Mouse (Mus musculus) left cerebral cortex, postnatal 4 days (tissue): ENCODE measurements around the gene Sgca. TPM values are rescaled to one million over a fixed set of nuclear protein-coding genes. Genes with fewer than 3 reads are reported as not detected.

Source experiments
- DNase-seq: peaks from one replicate; pipeline ENCODE4 v3.0.0-alpha.2; 2022
- intact Hi-C: fragments of 180-260 bp; cut with DNase I; formaldehyde crosslinking; loops from one replicate; pipeline ENCODE4 v1.15.1; 2025
- total RNA-seq, 2 experiments: library from RNA; stranded (reverse); gene quantifications; 2 replicates each; pipeline ENCODE4 v1.2.3; 2021

The Sgca gene
- total RNA-seq, 2 experiments from 2014 or later, result not detected

DNA sequence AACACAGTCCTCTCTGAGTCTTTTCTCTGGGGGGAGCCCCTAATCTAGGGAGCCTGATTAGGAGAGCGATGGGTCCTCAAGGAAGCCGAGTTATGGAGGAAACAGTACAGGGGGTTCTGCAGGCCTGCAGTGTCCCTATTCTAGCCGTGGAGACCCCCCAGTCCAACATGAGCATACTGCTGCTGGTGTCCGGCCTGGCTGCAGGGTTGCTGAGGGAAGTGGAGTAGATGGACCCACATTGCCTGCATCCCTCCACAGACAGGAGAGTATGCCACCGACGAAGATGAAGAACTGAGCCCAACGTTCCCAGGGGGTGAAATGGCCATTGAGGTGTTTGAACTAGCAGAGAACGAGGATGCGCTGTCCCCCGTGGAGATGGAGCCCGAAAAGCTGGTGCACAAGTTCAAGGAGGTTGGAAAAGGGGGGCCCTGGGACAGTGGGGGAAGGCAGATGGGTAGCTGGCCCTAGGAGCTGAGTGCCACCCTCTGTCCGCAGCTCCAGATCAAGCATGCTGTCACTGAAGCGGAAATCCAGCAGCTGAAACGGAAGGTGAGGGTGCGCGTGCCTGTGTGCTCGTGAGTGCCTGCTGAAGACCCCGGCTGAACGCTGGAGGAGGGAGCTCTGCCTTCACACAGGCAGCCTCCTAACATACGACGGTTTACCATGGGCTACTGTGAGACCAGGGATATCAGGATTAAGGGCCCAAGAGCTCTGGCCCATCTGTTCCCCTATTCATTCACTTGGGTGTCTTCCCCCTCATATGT is 25.6 kb upstream of the Sgca start:
- intact Hi-C loops, result no loop called here
- no peak for DNase-seq

- peak; percentile 94 for DNase-seq
- intact Hi-C loops, result no loop called here
Measured at GRCm38 (mm10) chr11:95001058-95001457, 24.9 kb upstream of the Sgca start.

DNA sequence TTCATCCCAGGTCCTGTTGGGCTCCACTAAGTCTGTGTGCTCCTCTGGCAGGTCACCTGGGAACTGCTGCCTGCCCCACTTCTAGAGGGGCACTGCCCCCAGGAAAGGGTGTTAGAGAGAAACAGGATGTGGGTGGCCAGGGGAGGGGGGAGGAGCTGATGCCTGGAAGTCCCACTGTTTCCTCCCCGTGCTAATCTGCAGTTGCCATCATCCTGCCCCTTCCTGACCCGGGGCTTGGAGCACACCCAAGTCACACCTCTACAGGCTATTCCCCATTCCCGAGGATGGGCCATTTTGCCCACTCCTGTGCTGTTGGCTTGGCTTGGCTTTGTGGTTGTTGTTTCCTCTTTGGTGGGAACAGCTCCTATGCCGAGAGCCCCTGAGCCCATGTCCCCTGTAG is 24.4 kb upstream of the Sgca start:
- intact Hi-C loops, result no loop called here
- no peak for DNase-seq

GRCm38 (mm10) chr11:95000128-95000527 is 24.0 kb upstream of the Sgca start:
- intact Hi-C loops, result no loop called here

GRCm38 (mm10) chr11:94998041-94998531 is 22.0 kb upstream of the Sgca start:
- DNase-seq, result peak; percentile 58
- intact Hi-C loops, result no loop called here

More at GRCm38 (mm10) chr11:95000128-95000527, 24.0 kb upstream of the Sgca start:
- DNase-seq, result no peak

DNA sequence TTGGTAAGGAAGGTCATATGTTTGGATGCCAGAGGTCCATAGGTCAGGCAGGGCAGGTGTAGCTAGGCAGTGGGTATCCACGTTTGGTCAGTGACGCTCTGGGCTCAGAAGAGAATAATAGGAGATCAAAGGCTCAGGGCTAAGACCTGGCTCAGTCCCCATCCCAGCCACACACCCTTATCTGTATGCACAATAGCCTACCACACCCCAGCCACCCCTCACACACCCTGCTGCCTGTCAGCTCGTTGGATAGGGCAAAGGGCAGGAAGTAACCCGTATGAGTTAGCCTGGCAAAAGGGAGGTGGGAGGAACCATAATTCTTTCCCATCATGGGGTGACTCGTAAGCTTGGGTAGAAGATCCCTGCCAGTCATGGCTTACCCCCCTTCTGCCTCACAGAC is 21.5 kb upstream of the Sgca start:
- no peak for DNase-seq
- intact Hi-C loops, result no loop called here

DNA sequence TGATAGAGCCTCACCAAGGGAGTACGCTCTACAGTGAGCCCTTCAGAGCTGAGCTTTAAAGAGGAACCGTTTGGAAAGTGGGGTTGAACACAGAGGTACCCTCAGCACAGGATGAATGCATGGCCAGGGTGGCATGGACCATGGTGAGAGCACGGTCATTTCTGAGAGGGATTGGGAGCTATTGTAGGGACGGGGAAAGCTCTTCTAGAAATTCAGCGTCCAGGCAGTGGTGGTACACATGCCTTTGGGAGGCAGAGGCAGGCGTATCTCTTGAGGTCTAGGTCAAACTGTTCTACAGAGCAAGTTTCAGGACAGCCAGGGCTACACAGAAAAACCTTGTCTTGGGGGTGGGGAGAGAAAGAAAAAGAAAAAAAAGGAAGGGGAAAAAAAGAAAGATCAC is 20.9 kb upstream of the Sgca start:
- DNase-seq, result no peak
- intact Hi-C loops, result no loop called here

DNA sequence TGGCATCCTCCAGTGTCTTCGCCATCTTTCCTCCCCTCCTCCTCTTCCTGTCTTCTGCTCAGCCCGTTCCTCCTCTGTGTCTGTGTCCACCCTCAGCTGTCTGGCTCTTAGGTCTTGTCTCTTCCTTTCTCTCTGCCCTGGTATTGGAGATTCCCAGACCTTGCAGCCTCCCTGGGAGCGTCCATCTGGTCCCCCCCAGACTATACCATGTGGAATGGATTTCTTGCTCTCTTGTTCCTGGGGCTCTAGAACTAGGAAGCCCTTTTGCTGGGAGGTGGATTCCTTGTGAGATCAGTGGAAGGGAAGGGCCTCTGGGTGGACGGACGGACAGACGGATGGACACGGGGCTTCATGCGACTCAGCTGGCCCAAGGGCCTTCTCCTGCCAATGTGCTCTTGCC is 20.0 kb upstream of the Sgca start:
- intact Hi-C loops, result no loop called here
- no peak for DNase-seq

- intact Hi-C loops, result no loop called here
- no peak for DNase-seq
Measured at GRCm38 (mm10) chr11:94994947-94995772, 19.0 kb upstream of the Sgca start.

GRCm38 (mm10) chr11:94994208-94994814 is 18.2 kb upstream of the Sgca start:
- intact Hi-C loops, result no loop called here
- DNase-seq, result no peak

- DNase-seq, result no peak
- intact Hi-C loops, result no loop called here
Measured at GRCm38 (mm10) chr11:94992754-94993606, 16.9 kb upstream of the Sgca start.

GRCm38 (mm10) chr11:94992480-94992753 is 16.3 kb upstream of the Sgca start:
- DNase-seq, result no peak
- intact Hi-C loops, result no loop called here

GRCm38 (mm10) chr11:94991641-94992479 is 15.7 kb upstream of the Sgca start:
- intact Hi-C loops, result no loop called here
- no peak for DNase-seq

DNA sequence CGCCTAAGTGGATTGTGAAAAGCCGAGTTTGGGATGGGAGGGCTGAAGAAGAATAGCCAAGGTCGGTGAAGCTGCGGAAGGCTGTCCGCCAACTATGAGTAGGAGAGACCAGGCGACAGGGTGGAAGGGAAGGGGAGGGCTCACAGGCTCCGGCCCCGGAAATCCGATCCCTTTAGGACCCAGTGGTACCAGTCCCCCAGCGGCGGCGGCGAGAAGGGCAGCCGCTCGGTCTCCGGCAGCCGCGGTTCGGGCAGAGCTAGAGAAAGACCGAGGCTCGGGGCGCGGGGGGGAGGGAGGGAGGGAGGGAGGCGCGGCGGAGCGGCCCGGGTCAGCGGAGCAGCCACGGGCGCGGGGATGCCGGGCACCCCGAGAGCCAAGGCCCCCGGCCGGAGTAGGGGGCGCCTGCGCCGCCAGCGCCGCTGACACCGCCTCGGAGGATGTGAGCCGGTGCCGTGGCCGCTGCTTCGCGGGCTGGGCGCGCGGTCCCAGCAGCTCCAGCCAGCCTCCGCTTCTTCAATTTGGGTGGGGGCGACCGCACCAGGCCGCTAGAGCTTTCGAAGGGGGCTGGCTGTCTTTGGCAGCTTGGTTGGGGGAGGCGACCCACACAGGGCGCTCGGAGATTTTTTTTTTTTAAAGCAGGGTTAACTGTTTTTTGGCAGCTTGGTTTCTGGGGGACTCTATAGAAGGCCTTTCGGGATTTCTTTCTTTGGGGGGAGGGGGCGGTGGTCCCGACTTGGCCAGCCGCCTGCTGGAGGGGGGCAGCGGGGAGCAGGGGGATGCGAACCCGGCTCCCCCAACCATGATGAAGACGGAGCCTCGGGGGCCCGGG is 14.8 kb upstream of the Sgca start, which contains the start of gene Ppp1r9b:
Gene Ppp1r9b (plus strand): TSS at position 287 of the 829 bp plus-strand sequence.
- intact Hi-C loops, result no loop called here

GRCm38 (mm10) chr11:94990102-94990748 is 14.1 kb upstream of the Sgca start:
- intact Hi-C loops, result no loop called here
- DNase-seq, result no peak

More for the DNA sequence above, 14.8 kb upstream of the Sgca start, which contains the start of gene Ppp1r9b:
- peak; percentile 95 for DNase-seq

GRCm38 (mm10) chr11:94989562-94990017 is 13.5 kb upstream of the Sgca start:
- peak; percentile 81 for DNase-seq
- intact Hi-C loops, result loop anchor here (10.0 kb wide), 1 partner anchor 265 kb away; no protein-coding TSS in a partner anchor

GRCm38 (mm10) chr11:94988780-94989561 is 12.8 kb upstream of the Sgca start:
- no peak for DNase-seq
- intact Hi-C loops, result loop anchor here (10.0 kb wide), 1 partner anchor 266 kb away; no protein-coding TSS in a partner anchor
